Mouse (Mus musculus) hindbrain, embryonic 13.5 days (tissue): ENCODE measurements around the gene Trim7. TPM values are rescaled to one million over a fixed set of nuclear protein-coding genes. Genes with fewer than 3 reads are reported as not detected.

ENCODE experiments used
- ATAC-seq: fragments of 200-750 bp; cut with Nextera tagmentation; 2 replicates; pipeline ENCODE4 v1.8.0; 2017; ENCODE audit warnings: moderate TSS enrichment; ENCODE audit not compliant: low FRiP score
- H3K27ac ChIP-seq: fragments of 300-500 bp; sonication (generic); 2 replicates; pipeline ENCODE4 v1.5.1; 2015; ENCODE audit warnings: inconsistent platforms, mild to moderate bottlenecking, moderate library complexity
- H3K27me3 ChIP-seq: fragments of 300-500 bp; sonication (generic); 2 replicates; pipeline ENCODE4 v1.6.1; 2015; ENCODE audit warnings: mild to moderate bottlenecking, inconsistent platforms
- H3K36me3 ChIP-seq: fragments of 300-500 bp; sonication (generic); 2 replicates; pipeline ENCODE4 v1.6.1; 2015; ENCODE audit warnings: mild to moderate bottlenecking, inconsistent platforms
- H3K4me1 ChIP-seq: fragments of 300-500 bp; sonication (generic); replicated peaks from 2 replicates; pipeline ENCODE4 v1.6.1; 2015; ENCODE audit warnings: inconsistent platforms
- H3K4me2 ChIP-seq: fragments of 300-500 bp; sonication (generic); 2 replicates; pipeline ENCODE4 v1.6.1; 2015; ENCODE audit warnings: inconsistent platforms, mild to moderate bottlenecking, moderate library complexity
- H3K4me3 ChIP-seq: fragments of 300-500 bp; sonication (generic); 2 replicates; pipeline ENCODE4 v1.5.1; 2015; ENCODE audit warnings: mild to moderate bottlenecking, inconsistent platforms
- H3K9ac ChIP-seq: fragments of 300-500 bp; sonication (generic); 2 replicates; pipeline ENCODE4 v1.6.1; 2015; ENCODE audit warnings: mild to moderate bottlenecking, inconsistent platforms
- H3K9me3 ChIP-seq: fragments of 300-500 bp; sonication (generic); 2 replicates; pipeline ENCODE4 v1.6.1; 2016; ENCODE audit warnings: inconsistent platforms
- WGBS: fragments of 180-500 bp; shearing (Covaris S2); methylation state at CpG from one replicate; pipeline ENCODE4 v1.1.7; 2015; 5-methylcytosine and 5-hydroxymethylcytosine counted together
- polyA plus RNA-seq: library from polyadenylated mRNA; unstranded; fragments of >200 nt; fragmentation: Nextera tagmentation; extraction: Ambion mirVana; gene quantifications from 2 replicates; pipeline ENCODE4 v1.2.1, GENCODE M21; 2015

The Trim7 gene
- polyA plus RNA-seq, 1 experiment from 2014 or later, result 1.0 TPM

DNA sequence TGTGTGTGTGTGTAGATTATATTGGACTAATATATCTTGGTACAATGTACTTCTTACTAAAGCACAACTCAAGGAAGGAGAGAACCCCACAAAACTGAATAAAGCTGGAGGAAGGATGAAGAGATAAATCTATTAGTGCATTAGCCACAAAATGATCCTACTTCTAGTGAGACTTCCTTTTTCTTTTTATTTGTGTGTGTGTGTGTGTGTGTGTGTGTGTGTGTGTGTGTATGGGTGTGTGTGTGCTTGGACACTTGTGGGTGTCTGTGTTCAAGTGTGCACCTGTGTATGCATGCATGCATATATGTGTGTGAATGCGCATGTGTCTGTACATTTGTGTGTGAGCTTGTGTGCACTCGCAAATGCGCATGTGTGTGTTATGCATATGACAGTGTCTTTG lies 32.8 kb upstream of the Trim7 start:
- Histone ChIP-seq H3K4me3 (no peak overlapping the region), H3K4me1 (peaks cover 13% of the 10 kb centered on the region), H3K27ac (no peak overlapping the region), H3K27me3 (0 out of 2 replicates have a peak, but pooled peaks cover 4% of the 10 kb centered on the region), H3K9me3 (no peaks in the 10 kb centered on the region), H3K4me2 (no peak overlapping the region), H3K9ac (no peak overlapping the region), H3K36me3 (no peaks in the 10 kb centered on the region)
- WGBS, result 98% methylated on average over 3 of the region's 3 CpGs
- ATAC-seq, result no peak

DNA sequence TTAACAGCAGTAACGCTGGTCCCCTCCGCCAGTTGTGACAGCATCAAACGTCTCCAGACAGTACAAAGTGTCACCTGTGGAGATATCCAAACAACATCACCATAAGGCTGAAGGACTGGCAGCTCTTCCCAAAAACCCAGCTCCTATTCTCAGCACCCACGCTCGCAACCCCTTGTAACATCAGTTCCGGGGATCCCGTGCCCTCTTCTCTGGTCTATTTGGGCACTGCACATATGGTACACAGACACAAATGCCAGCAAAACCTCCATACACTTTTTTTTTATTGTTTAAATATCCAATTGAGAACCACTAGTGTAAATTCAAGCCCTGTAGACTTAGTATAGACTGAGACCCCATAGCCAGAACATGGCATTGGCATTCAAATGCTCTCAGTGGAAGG lies 30.7 kb upstream of the Trim7 start:
- 0 out of 2 replicates have a peak, but pooled peaks cover 4% of the 10 kb centered on the region for H3K27me3 ChIP-seq
- H3K27ac ChIP-seq, result no peak overlapping the region
- no peaks in the 10 kb centered on the region for H3K9me3 ChIP-seq
- WGBS, result 91% methylated on average over 7 of the region's 7 CpGs
- H3K36me3 ChIP-seq, result no peaks in the 10 kb centered on the region
- ATAC-seq, result no peak
- no peak overlapping the region for H3K4me2 ChIP-seq
- H3K4me3 ChIP-seq, result no peak overlapping the region
- peaks cover 20% of the 10 kb centered on the region for H3K4me1 ChIP-seq
- no peak overlapping the region for H3K9ac ChIP-seq

GRCm38 (mm10) chr11:48796290-48796689 lies 29.6 kb upstream of the Trim7 start:
- H3K9me3 ChIP-seq, result no peaks in the 10 kb centered on the region
- peaks cover 22% of the 10 kb centered on the region for H3K4me1 ChIP-seq
- no peak for ATAC-seq
- H3K27ac ChIP-seq, result no peak overlapping the region
- 81% methylated on average over 4 of the region's 4 CpGs for WGBS
- H3K36me3 ChIP-seq, result no peaks in the 10 kb centered on the region
- 0 out of 2 replicates have a peak, but pooled peaks cover 3% of the 10 kb centered on the region for H3K27me3 ChIP-seq
- no peak overlapping the region for H3K4me3 ChIP-seq
- no peak overlapping the region for H3K4me2 ChIP-seq
- H3K9ac ChIP-seq, result no peak overlapping the region

DNA sequence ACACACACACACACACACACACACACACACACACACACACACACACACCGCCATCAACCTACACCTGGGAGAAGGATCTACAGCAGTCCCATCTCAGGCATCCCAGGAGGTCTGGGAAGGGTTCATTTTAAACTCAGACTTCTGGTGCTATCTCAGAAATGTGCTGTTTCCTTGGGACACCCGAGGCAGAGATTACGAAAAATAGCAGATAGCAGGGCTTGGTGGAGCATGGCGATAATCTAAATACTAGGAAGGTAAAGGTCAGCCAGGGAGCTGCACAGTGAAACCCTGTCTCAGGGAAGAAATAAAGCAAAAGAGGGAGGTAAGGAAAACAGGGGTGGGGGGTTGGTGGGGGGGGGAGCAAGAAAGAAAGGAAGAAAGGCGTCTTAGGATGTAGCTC lies 28.7 kb upstream of the Trim7 start:
- no peak overlapping the region for H3K4me2 ChIP-seq
- no peak overlapping the region for H3K27ac ChIP-seq
- WGBS, result 91% methylated on average over 5 of the region's 5 CpGs
- peaks cover 9% of the 10 kb centered on the region for H3K36me3 ChIP-seq
- peaks cover 32% of the 10 kb centered on the region for H3K4me1 ChIP-seq
- no peak overlapping the region for H3K4me3 ChIP-seq
- H3K27me3 ChIP-seq, result no peaks in the 10 kb centered on the region
- no peaks in the 10 kb centered on the region for H3K9me3 ChIP-seq
- H3K9ac ChIP-seq, result no peak overlapping the region
- no peak for ATAC-seq

DNA sequence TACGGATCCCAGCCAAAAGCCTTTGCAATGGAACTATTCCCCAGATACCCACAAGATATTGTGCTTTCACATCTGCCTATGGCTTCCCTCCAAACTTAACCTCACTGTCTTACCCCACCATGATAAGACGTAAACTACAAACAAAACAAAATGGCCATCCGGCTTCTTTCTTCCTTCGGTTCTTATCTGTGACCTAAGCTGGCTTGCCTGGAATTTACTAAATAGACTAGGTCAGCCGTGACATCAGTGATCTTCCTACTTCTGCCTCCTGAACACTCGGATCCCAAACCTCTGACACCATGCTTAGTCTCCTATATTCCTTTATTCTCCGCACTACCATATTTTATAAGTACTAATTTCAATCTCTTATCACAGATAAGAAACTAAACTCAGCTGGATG lies 27.6 kb upstream of the Trim7 start:
- H3K4me3 ChIP-seq, result peak overlapping the region; percentile 83; the same call in 1 of the 2 replicates
- no peak for ATAC-seq
- WGBS, result 86% methylated on average over 7 of the region's 7 CpGs
- peaks cover 38% of the 10 kb centered on the region for H3K4me1 ChIP-seq
- H3K36me3 ChIP-seq, result peaks cover 19% of the 10 kb centered on the region
- peak overlapping the region; percentile 98 for H3K4me2 ChIP-seq
- peak overlapping the region; percentile 95 for H3K9ac ChIP-seq
- no peaks in the 10 kb centered on the region for H3K9me3 ChIP-seq
- no peaks in the 10 kb centered on the region for H3K27me3 ChIP-seq
- no peak overlapping the region for H3K27ac ChIP-seq

GRCm38 (mm10) chr11:48798984-48799920 lies 26.7 kb upstream of the Trim7 start:
- WGBS, result 11% methylated on average over 18 of the region's 18 CpGs
- H3K4me3 ChIP-seq, result peak overlapping the region; percentile 83
- H3K4me2 ChIP-seq, result peak overlapping the region; percentile 98
- H3K27ac ChIP-seq, result peak overlapping the region; percentile 95
- H3K4me1 ChIP-seq, result peaks cover 38% of the 10 kb centered on the region
- peak; percentile 14 for ATAC-seq
- peaks cover 29% of the 10 kb centered on the region for H3K36me3 ChIP-seq
- no peaks in the 10 kb centered on the region for H3K27me3 ChIP-seq
- H3K9ac ChIP-seq, result peak overlapping the region; percentile 95
- no peaks in the 10 kb centered on the region for H3K9me3 ChIP-seq

DNA sequence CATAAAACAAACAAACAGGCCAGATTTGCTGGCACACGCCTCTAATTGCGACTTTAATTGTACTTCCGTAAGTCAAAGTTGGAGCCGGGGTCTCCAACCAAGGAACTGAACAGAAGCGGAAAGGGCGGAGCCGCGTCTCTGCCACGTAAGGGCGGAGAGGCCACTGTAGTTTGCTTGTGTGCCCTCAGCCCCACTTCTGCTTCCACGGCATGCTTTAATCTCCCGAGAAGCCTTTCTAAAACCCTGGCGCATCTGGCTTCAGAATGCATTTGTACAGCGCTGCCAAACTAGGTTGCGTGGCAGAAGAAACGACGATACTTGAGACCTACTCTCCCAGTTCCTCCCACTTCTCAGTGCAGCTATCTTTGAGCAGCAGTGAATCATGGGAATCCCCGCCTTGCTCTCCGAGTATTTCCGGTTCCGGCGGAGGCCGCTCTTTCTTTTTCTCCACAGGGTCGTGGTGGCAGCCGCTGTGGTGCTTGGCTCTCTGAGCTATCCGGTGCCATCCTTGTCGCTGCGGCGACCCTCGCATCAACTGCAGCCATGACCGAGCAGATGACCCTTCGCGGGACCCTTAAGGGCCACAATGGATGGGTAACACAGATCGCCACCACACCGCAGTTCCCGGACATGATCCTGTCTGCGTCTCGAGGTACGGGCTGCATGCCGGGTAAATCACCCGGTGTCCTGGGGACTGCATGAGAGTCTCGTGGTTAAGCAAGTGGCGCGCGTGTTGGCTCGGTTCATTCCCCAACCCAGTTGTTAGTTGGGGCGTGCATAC lies 25.8 kb upstream of the Trim7 start, which contains the start of gene Rack1:
Gene Rack1, plus strand, starts transcription at position 412 of the 781 bp plus-strand sequence.
- H3K27me3 ChIP-seq, result no peaks in the 10 kb centered on the region
- H3K9me3 ChIP-seq, result no peaks in the 10 kb centered on the region
- under 1% methylated on average over 47 of the region's 47 CpGs for WGBS
- peak within 1 kb of the TSS; percentile 95 for H3K27ac ChIP-seq
- H3K4me1 ChIP-seq, result peaks cover 38% of the 10 kb centered on the region
- peaks cover 37% of the 10 kb centered on the region for H3K36me3 ChIP-seq
- H3K9ac ChIP-seq, result peak within 1 kb of the TSS; percentile 95
- ATAC-seq, result peak; percentile 92
- H3K4me2 ChIP-seq, result peak within 1 kb of the TSS; percentile 98
- H3K4me3 ChIP-seq, result peak within 1 kb of the TSS; percentile 83

GRCm38 (mm10) chr11:48801831-48802772 lies 23.8 kb upstream of the Trim7 start:
- Histone ChIP-seq H3K4me3 (peak overlapping the region; percentile 83), H3K36me3 (peaks cover 57% of the 10 kb centered on the region), H3K27me3 (no peaks in the 10 kb centered on the region), H3K9ac (peak overlapping the region; percentile 95), H3K4me2 (peak overlapping the region; percentile 98), H3K27ac (no peak overlapping the region), H3K4me1 (peaks cover 38% of the 10 kb centered on the region), H3K9me3 (no peaks in the 10 kb centered on the region)
- no peak for ATAC-seq
- 81% methylated on average over 17 of the region's 17 CpGs for WGBS

DNA sequence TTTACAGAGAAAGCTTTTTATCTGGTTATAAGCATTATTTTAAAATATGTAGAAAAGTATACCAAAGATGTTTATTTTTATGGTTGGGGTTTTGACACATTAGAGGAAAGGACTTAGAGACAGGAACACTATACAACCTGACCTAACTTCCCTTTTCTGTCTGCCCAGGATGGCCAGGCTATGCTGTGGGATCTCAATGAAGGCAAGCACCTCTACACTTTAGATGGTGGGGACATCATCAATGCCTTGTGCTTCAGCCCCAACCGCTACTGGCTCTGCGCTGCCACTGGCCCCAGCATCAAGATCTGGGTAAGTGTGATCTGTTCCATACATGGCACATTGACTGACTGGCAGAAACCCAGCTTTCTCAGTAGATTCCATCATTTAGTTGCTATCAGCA lies 22.0 kb upstream of the Trim7 start:
- Histone ChIP-seq H3K9me3 (no peaks in the 10 kb centered on the region), H3K4me1 (peaks cover 22% of the 10 kb centered on the region), H3K9ac (no peak overlapping the region), H3K4me3 (no peak overlapping the region), H3K36me3 (peaks cover 76% of the 10 kb centered on the region), H3K27me3 (no peaks in the 10 kb centered on the region), H3K27ac (no peak overlapping the region), H3K4me2 (no peak overlapping the region)
- 98% methylated on average over 2 of the region's 2 CpGs for WGBS
- ATAC-seq, result no peak

- no peak overlapping the region for H3K27ac ChIP-seq
- H3K9me3 ChIP-seq, result no peaks in the 10 kb centered on the region
- no peak overlapping the region for H3K9ac ChIP-seq
- peaks cover 21% of the 10 kb centered on the region for H3K4me1 ChIP-seq
- 85% methylated on average over 2 of the region's 2 CpGs for WGBS
- H3K4me3 ChIP-seq, result no peak overlapping the region
- no peaks in the 10 kb centered on the region for H3K27me3 ChIP-seq
- ATAC-seq, result no peak
- H3K36me3 ChIP-seq, result peaks cover 85% of the 10 kb centered on the region
- H3K4me2 ChIP-seq, result no peak overlapping the region
Measured at GRCm38 (mm10) chr11:48804922-48805321, 21.0 kb upstream of the Trim7 start.

DNA sequence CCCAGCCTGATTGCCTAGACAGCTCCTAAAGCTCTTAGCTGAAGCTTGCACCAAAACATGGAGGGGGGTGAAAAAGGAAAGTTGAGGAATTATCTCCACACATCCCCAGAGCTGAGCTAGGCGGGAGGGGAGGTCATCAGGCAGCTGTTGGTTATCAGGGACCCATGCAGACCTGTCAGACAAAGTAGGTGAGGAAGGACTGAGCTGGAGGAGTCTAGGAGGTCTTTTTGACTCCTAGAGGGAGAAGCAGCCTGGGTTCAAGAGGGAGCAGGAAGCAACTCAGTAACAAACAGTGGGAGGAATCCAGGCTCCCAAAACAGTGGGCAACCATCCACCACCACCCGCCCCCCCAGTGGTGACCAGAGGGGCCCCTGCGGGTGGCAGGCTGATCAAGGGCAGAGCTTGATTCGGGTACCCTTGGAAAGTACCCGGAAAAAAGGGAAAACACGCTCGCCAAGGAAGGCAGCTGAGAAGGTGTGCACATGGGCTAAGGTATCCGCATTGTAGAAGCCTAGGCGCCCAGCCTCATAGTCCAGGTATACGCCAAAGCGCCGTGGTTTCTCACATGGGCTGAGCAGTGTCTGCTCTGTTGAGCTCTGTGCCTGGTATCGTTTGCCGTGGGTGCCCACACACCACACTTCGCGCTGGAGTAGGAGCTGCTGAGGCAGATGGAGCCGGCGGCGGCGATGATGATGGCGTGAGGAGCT lies 18.9 kb upstream of the Trim7 start:
- Histone ChIP-seq H3K4me1 (peaks cover 9% of the 10 kb centered on the region), H3K36me3 (peaks cover 99% of the 10 kb centered on the region), H3K4me2 (no peak overlapping the region), H3K9me3 (no peaks in the 10 kb centered on the region), H3K27ac (no peak overlapping the region), H3K27me3 (no peaks in the 10 kb centered on the region), H3K9ac (no peak overlapping the region), H3K4me3 (no peak overlapping the region)
- WGBS, result 63% methylated on average over 21 of the region's 21 CpGs
- peak; percentile 29; the same call in 1 of the 2 replicates for ATAC-seq
